Mouse (Mus musculus) adrenal gland (tissue): ENCODE data around the gene C1qtnf1.

Experiments used
- intact Hi-C: fragments of 180-260 bp; cut with DNase I; formaldehyde crosslinking; loops from one replicate; pipeline ENCODE4 v1.15.1; 2025

The C1qtnf1 gene

GRCm38 (mm10) chr11:118410073-118410444 lies 17.9 kb upstream of the C1qtnf1 start:
- intact Hi-C loops, result no loop called here

- intact Hi-C loops, result no loop called here
Measured at GRCm38 (mm10) chr11:118410479-118410878, 17.5 kb upstream of the C1qtnf1 start.

- intact Hi-C loops, result no loop called here
Measured at GRCm38 (mm10) chr11:118411271-118411670, 16.7 kb upstream of the C1qtnf1 start.

- intact Hi-C loops, result no loop called here
Measured at GRCm38 (mm10) chr11:118412601-118413000, 15.4 kb upstream of the C1qtnf1 start.

GRCm38 (mm10) chr11:118413055-118413454 lies 14.9 kb upstream of the C1qtnf1 start:
- intact Hi-C loops, result no loop called here

GRCm38 (mm10) chr11:118414270-118414669 lies 13.7 kb upstream of the C1qtnf1 start:
- intact Hi-C loops, result no loop called here

GRCm38 (mm10) chr11:118415630-118416029 lies 12.4 kb upstream of the C1qtnf1 start:
- intact Hi-C loops, result no loop called here

- intact Hi-C loops, result no loop called here
Measured at GRCm38 (mm10) chr11:118416046-118416445, 12.0 kb upstream of the C1qtnf1 start.

GRCm38 (mm10) chr11:118417496-118417895 lies 10.5 kb upstream of the C1qtnf1 start:
- intact Hi-C loops, result no loop called here

- intact Hi-C loops, result no loop called here
Measured at GRCm38 (mm10) chr11:118418442-118418833, 9.6 kb upstream of the C1qtnf1 start.

GRCm38 (mm10) chr11:118418834-118419504 lies 9.0 kb upstream of the C1qtnf1 start, which contains the start of gene Cant1:
TSS of gene Cant1 (minus strand) at chr11:118419086.
- intact Hi-C loops, result no loop called here

- intact Hi-C loops, result no loop called here
Measured at GRCm38 (mm10) chr11:118420261-118420660, 7.7 kb upstream of the C1qtnf1 start.

GRCm38 (mm10) chr11:118423266-118423971 lies 4.6 kb upstream of the C1qtnf1 start:
- intact Hi-C loops, result loop anchor here (1.0 kb wide), 1 partner anchor 20 kb away; no protein-coding TSS in a partner anchor

- intact Hi-C loops, result no loop called here
Measured at GRCm38 (mm10) chr11:118424621-118425335, 3.2 kb upstream of the C1qtnf1 start.

- intact Hi-C loops, result no loop called here
Measured at GRCm38 (mm10) chr11:118426765-118427164, 1.2 kb upstream of the C1qtnf1 start.

GRCm38 (mm10) chr11:118427266-118427779 lies 680 bp upstream of the C1qtnf1 start:
- intact Hi-C loops, result no loop called here

- intact Hi-C loops, result no loop called here
Measured at GRCm38 (mm10) chr11:118428460-118428868, 461 bp downstream of the C1qtnf1 start.

GRCm38 (mm10) chr11:118428944-118429709 lies 1.1 kb downstream of the C1qtnf1 start:
- intact Hi-C loops, result no loop called here

GRCm38 (mm10) chr11:118430291-118430885 lies 2.4 kb downstream of the C1qtnf1 start:
- intact Hi-C loops, result no loop called here

GRCm38 (mm10) chr11:118431100-118431948 lies 3.3 kb downstream of the C1qtnf1 start:
- intact Hi-C loops, result no loop called here
